Comparison of ENCODE assay signal across 20 mouse cellular contexts in genomic region chr14:108664864-108665263, GRCm38 (mm10).
DNase-seq lines count a peak whose midpoint lies in the region; ATAC-seq lines count a peak whose summit lies in the region.
"Had no signal": no experiment of that assay in that cellular context is flagged by ENCODE, and none has a peak within 500 bp of the region (broad histone marks: within the 10 kb centered on the region; RNA-seq: fewer than 3 reads in every experiment).

No protein-coding gene starts in this region.

- no peak for DNase-seq in frontal cortex, postnatal 25 days (ENCODE audit: low spot score in 2 of 2)
- DNase-seq in right cerebral cortex, postnatal 4 days, result peak; percentile 4
- no peak for DNase-seq in right cerebral cortex, postnatal 10 days (ENCODE audit: low spot score in 2 of 2)
- no peak for DNase-seq in spleen, postnatal 4 days (ENCODE audit: low spot score in 2 of 2)
- DNase-seq: adrenal gland, postnatal 14 days; cerebellum, adult 11 months; cerebellum, adult 8-10 months; cerebellum, postnatal 14 days; gastrocnemius, postnatal 14 days; heart, postnatal 36 days; kidney, adult 18-20 months had no signal

- no peak overlapping the region for H3K27ac ChIP-seq in heart, embryonic 16.5 days (ENCODE audit: low read length)
- H3K27ac ChIP-seq in heart, embryonic 12.5 days (ENCODE audit: poor library complexity, severe bottlenecking), result no peak overlapping the region
- H3K27ac ChIP-seq: embryonic facial prominence, embryonic 12.5 days; forebrain, embryonic 15.5 days had no signal

- no peaks in the 10 kb centered on the region for H3K36me3 ChIP-seq in heart, embryonic 16.5 days (ENCODE audit: control insufficient read depth, insufficient read depth)
- H3K36me3 ChIP-seq in heart, embryonic 12.5 days, result no peaks in the 10 kb centered on the region
- H3K36me3 ChIP-seq: embryonic facial prominence, embryonic 12.5 days; forebrain, embryonic 15.5 days had no signal

- H3K4me3 ChIP-seq in heart, embryonic 16.5 days (ENCODE audit: low read length), result no peak overlapping the region
- H3K4me3 ChIP-seq in heart, embryonic 12.5 days, result no peak overlapping the region
- H3K4me3 ChIP-seq: embryonic facial prominence, embryonic 12.5 days; forebrain, embryonic 15.5 days had no signal

- no peaks in the 10 kb centered on the region for H3K4me1 ChIP-seq in heart, embryonic 16.5 days (ENCODE audit: control insufficient read depth, insufficient read depth, low read length)
- H3K4me1 ChIP-seq in heart, embryonic 12.5 days (replicated peaks), result no peaks in the 10 kb centered on the region
- H3K4me1 ChIP-seq: embryonic facial prominence, embryonic 12.5 days; forebrain, embryonic 15.5 days had no signal

- H3K27me3 ChIP-seq in heart, embryonic 16.5 days (ENCODE audit: control insufficient read depth, insufficient read depth, low read length), result no peaks in the 10 kb centered on the region
- H3K27me3 ChIP-seq in heart, embryonic 12.5 days (replicated peaks), result no peaks in the 10 kb centered on the region
- H3K27me3 ChIP-seq: embryonic facial prominence, embryonic 12.5 days; forebrain, embryonic 15.5 days had no signal

- peak overlapping the region; percentile 32; the same call in 1 of the 2 replicates for H3K4me2 ChIP-seq in heart, embryonic 16.5 days (ENCODE audit: low read depth, low read length)
- no peak overlapping the region for H3K4me2 ChIP-seq in heart, embryonic 12.5 days
- H3K4me2 ChIP-seq: embryonic facial prominence, embryonic 12.5 days; forebrain, embryonic 15.5 days had no signal

- no peak overlapping the region for H3K9ac ChIP-seq in heart, embryonic 16.5 days (ENCODE audit: low read length)
- H3K9ac ChIP-seq in heart, embryonic 12.5 days, result no peak overlapping the region
- H3K9ac ChIP-seq: embryonic facial prominence, embryonic 12.5 days; forebrain, embryonic 15.5 days had no signal

- ATAC-seq in frontal cortex, adult (ENCODE audit: low TSS enrichment), result peak; percentile 78
- no peak for ATAC-seq in heart, embryonic 16.5 days (replicated peaks; ENCODE audit: extremely low read depth, insufficient read depth, low FRiP score)
- no peak for ATAC-seq in heart, embryonic 12.5 days (ENCODE audit: insufficient number of reproducible peaks, low FRiP score)
- ATAC-seq in cerebellum, adult (ENCODE audit: insufficient number of reproducible peaks, low FRiP score, low TSS enrichment), result no peak
- ATAC-seq: activated CD4-positive, CD25-positive, alpha-beta regulatory T cell, adult 4 months; forebrain, embryonic 15.5 days; hindbrain, embryonic 16.5 days; Patski had no signal

- WGBS in heart, embryonic 16.5 days, result 67% methylated on average over 6 of the region's 6 CpGs
- whole genome bisulfite sequencing in heart, embryonic 12.5 days, result 75% methylated on average over 6 of the region's 6 CpGs

- H3K9me3 ChIP-seq in heart, embryonic 16.5 days (replicated peaks; ENCODE audit: control insufficient read depth, low read length), result peaks cover 8% of the 10 kb centered on the region; the same call in 1 of the 2 replicates
- H3K9me3 ChIP-seq in heart, embryonic 12.5 days (replicated peaks), result no peaks in the 10 kb centered on the region
- H3K9me3 ChIP-seq: forebrain, embryonic 15.5 days had no signal
